Mouse (Mus musculus) telencephalon, adult 2 months (tissue): ENCODE measurements around the gene Krtap6-2.

Experiments
- DNase-seq: peaks from one replicate; pipeline ENCODE4 v3.0.0-alpha.2; 2011; ENCODE audit warnings: low read depth, low spot score

Krtap6-2 gene

DNA sequence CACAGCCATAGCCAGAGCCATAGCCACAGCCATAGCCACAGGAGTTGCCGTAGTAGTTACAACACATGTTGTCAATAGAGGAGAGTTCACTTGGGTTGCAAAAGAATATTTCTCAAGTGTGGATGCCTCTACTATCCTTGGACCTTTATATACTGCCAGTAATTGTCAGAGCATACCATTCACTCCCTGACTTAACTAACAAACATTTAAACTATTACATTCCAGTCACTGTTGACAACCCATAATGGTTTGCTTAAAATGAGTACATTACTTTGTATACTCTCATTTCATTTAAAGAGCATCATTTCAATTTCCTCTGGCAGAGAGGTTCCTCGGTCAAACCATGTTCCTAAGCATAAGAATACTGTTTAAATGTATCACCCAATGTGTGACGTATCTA lies at the start of gene Krtap6-2:
Gene Krtap6-2, minus strand, starts transcription at position 101 of the 400 bp plus-strand sequence.
- no peak for DNase-seq

DNA sequence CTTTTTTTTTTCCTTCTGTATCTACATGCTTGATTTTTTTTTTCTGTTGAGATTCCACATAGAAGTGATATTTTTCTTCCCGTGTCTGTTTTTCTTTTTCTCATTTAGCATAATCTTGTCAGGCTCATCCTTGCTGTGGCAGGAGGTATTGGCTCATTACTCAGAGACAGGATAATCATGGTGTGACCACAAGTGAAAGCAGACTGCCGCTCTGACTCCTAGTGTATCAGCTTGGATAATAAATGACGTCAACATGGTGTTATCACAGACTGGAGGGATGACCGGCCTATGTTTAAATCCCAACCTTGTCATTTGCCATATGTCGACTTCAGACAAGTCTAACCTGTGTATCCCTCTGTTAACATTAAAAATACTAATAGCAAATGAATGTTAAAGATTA lies 41.3 kb upstream of the Krtap6-2 start:
- DNase-seq = no peak

DNA sequence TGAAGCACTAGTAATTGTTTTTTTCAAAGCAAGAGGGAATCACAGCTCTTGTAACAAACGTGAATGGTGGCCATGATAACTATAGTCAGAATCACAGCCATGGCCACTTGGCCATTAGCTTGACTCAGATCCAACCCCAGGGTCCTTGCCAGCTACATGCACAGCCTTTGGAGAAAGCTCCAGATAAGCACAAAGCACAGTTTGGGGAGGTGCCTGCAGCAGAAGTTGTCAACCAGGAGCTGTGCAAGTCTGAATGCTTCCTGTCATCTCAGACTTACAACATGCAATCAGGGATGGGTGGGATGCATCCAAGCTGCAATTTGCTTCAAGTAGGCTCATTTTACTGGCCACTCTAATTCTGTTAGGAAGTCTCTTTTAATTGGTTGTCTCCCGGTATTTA lies 9.7 kb upstream of the Krtap6-2 start:
- no peak for DNase-seq

DNA sequence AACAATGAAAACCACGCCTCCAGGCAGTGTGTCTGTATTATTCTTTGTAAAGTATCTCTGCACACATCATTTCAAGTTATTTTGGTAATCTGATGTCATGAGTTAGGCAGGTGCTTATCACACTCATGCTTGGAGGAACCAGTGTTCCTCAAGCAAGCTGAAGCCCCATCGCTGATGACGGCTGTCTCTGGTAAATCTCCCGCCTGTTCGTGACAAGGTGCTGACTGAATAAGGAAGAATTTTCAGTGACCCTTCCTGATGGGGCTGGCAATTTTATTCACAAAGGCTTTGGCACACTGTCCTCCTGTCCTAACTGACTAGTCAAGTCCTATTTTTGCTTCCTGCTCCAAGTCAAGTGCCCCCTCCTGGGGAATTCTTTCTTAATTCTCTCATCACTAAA lies 5.4 kb upstream of the Krtap6-2 start:
- DNase-seq = no peak

DNA sequence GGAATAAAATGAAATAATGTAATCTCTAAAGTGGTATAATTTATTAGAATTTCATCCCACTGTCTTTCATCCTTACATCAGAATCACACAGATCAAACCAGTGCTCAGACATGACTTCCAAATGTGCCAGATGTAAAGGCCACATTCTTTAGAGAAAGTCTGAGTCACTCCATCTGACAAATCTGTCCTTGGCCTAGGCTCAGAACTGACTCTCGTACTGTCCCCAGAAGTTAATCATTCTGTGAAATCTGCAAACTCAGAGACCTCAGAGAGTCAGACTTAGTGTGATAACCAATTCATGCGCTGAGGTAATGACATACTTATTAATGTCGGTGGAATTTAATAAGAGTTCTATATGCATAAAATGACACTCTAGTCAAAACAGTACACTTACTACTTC lies 3.6 kb downstream of the Krtap6-2 start:
- no peak for DNase-seq

DNA sequence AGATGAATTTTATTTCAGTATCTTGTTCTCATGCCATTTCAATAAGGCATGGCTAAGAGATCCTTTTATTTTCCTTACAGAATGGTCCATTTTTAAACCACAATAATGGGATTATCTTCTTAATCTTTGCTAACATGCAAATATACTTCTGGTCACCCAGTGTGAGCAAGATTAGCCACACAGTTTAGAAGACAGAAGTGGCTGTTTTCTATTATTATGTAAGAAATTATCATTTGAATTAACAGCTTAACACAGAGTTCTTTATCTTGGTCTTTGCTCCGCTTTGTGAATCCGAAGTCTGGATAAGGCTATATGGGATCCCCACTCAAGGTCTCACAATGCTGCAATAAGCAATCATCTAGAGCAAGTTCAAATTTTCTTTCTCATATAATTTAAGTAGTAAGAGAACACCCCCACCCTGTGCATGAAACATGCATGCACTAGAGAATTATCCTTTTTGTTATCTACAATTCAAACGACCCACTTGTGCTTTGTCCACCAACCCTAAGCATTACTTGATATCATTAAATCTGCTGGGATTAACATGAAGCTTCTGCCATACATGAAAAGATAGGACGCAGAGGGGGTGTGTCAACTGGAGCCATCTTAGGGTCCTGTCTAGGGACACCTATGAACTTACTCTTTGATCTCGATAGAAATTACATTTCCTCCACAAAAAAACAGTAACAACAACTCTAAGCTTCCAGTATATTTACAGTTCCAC lies 9.4 kb downstream of the Krtap6-2 start:
- DNase-seq = no peak

DNA sequence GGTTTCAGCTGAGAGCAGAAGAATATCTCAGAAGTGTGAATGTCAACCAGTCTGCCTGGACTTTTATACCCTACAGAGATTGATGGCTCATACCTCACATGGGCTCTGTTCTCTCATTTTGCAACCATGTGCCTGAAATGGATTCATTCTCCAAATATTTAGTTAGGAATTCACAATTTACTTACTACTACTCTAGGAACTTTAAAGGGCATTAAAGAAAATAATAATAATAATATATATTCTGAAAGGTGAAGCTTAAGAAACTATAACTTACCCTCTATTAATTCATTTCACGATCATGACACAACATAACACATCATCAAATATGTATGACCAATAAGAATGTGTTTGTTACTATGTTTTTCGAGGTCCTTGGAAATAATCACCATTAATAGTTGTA lies 16.1 kb downstream of the Krtap6-2 start, which contains the start of gene Krtap21-1:
Gene Krtap21-1, minus strand, starts transcription at position 101 of the 400 bp plus-strand sequence.
- DNase-seq = no peak

DNA sequence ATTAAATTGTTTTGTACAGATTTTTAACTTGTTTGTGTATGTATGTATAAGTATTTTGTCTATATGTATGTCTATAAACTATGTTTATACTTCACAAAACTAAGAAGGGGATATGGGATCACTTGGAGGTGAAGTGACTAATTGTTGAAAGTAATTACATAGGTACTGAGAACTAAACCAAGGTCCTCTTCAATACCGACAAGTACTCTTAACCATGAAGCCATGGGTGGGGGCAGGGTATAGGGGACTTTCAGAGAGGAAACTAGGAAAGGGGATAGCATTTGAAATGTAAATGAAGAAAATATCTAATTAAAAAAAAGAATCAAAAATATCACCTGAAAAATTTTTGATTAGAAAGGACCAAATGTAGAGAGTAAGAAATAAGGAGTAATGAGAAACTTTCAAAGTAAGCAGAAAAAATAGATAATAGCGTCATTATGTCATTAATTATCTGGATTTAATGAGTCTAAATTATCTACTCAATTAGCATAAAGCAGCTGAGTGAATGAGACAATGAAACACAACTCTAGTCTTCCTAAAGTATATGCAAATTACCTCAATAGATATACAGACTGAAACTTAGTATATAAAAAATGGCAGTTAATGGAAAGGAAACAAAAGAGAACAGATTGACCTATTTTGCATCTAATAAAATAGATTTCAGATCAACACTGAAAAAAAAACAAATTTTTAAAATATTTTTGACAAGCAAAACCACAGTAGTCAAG lies 47.0 kb downstream of the Krtap6-2 start:
- DNase-seq = no peak
